Mouse (Mus musculus) brain, embryonic 14.5 days (tissue): ENCODE measurements around the gene 2810004N23Rik.

Experiments
- CTCF ChIP-seq: fragments of 200-500 bp; IDR thresholded peaks from 2 replicates; pipeline ENCODE4 v1.5.1; 2012; ENCODE audit warnings: inconsistent platforms, mild to moderate bottlenecking, moderate library complexity, borderline replicate concordance; ENCODE audit not compliant: insufficient read depth, insufficient read length; ENCODE audit errors: extremely low read depth
- POLR2A ChIP-seq: fragments of 200-500 bp; IDR thresholded peaks from 2 replicates; pipeline ENCODE4 v1.6.1; 2012; ENCODE audit warnings: mild to moderate bottlenecking, inconsistent platforms, borderline replicate concordance; ENCODE audit not compliant: poor library complexity, insufficient read depth, insufficient read length, severe bottlenecking; ENCODE audit errors: extremely low read depth

DNA sequence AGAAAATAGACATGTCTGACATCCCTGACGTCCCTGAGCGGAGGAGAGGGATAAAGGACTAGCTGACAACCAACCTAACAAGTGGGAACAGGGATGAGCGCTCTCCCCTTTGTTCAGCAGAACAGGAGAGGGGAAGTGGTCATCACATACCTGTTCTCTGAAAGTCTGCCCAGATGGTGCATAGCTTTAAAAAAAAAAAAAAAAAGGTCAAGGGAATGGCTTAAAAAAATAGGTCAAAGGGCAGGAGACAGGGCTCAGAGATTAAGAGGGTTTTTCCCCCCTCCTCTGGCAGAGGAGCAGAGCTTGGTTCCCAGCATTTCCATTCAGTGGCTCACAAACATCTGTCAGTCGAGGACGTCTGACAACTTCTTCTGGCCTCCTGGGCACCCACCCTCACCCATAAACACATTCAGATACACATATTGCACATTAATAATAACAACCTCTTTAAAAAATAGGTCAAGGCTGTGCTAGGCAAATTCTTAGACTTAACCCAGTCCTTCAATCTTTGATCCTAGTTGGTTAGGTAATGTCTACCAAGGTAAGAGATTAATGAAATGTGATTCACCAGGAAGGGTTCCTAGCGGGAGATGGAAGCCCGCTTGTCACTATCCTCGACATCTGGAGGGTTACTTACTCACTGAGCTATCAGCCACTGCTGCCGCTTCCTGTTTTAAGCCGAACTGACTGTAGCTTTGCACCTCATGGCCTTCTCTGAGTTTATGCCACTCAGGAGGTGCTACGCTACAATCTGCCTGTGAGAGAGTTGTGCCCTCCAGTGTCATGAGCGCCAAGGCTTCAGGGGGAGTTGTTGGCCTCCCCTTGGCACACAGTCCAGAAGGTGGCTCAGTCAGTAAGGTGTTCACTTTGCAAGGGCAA, 58.9 kb downstream of the 2810004N23Rik start:
- no peak for TF ChIP-seq CTCF
- no peak for TF ChIP-seq POLR2A
